Mouse (Mus musculus) intestine, postnatal 0 days (tissue): ENCODE data around the gene Fndc10. TPM values are rescaled to one million over a fixed set of nuclear protein-coding genes. Genes with fewer than 3 reads are reported as not detected.
"Not testable (repeated sequence)": the region's sequence is repeated elsewhere in the genome, so short reads cannot be mapped to it uniquely, and the experiment has no call there.

Experiments
- ATAC-seq: fragments of 200-750 bp; cut with Nextera tagmentation; 2 replicates; pipeline ENCODE4 v1.8.0; 2017; ENCODE audit warnings: mild to moderate bottlenecking, moderate TSS enrichment, moderate library complexity
- H3K27ac ChIP-seq: fragments of 300-500 bp; sonication (generic); 2 replicates; pipeline ENCODE4 v1.5.1; 2014; ENCODE audit warnings: mild to moderate bottlenecking, low read depth, low read length, moderate library complexity
- H3K27me3 ChIP-seq: fragments of 300-500 bp; sonication (generic); replicated peaks from 2 replicates; pipeline ENCODE4 v1.6.1; 2014; ENCODE audit warnings: low read length, mixed read lengths; ENCODE audit not compliant: control insufficient read depth, insufficient read depth
- H3K36me3 ChIP-seq: fragments of 300-500 bp; sonication (generic); 2 replicates; pipeline ENCODE4 v1.6.1; 2014; ENCODE audit warnings: mild to moderate bottlenecking, moderate library complexity; ENCODE audit not compliant: control insufficient read depth, insufficient read depth
- H3K4me1 ChIP-seq: fragments of 300-500 bp; sonication (generic); replicated peaks from 2 replicates; pipeline ENCODE4 v1.6.1; 2014; ENCODE audit warnings: antibody characterized with exemption, low read length, mixed read lengths; ENCODE audit not compliant: control insufficient read depth, insufficient read depth
- H3K4me2 ChIP-seq: fragments of 300-500 bp; sonication (generic); replicated peaks from 2 replicates; pipeline ENCODE4 v1.6.1; 2014; ENCODE audit warnings: low read depth, mild to moderate bottlenecking, moderate library complexity
- H3K4me3 ChIP-seq: fragments of 300-500 bp; sonication (generic); 2 replicates; pipeline ENCODE4 v1.5.1; 2014; ENCODE audit warnings: low read depth, low read length
- H3K9ac ChIP-seq: fragments of 300-500 bp; sonication (generic); 2 replicates; pipeline ENCODE4 v1.6.1; 2014; ENCODE audit warnings: mild to moderate bottlenecking, low read depth, low read length
- H3K9me3 ChIP-seq: fragments of 300-500 bp; sonication (generic); 2 replicates; pipeline ENCODE4 v1.6.1; 2016; ENCODE audit warnings: mixed run types; ENCODE audit not compliant: control insufficient read depth
- CTCF ChIP-seq: sonication (generic); IDR thresholded peaks from 2 replicates; pipeline ENCODE4 v1.5.1; 2016; ENCODE audit warnings: low read depth, mild to moderate bottlenecking, control low read depth, antibody characterized with exemption, moderate library complexity
- WGBS: fragments of 180-500 bp; shearing (Covaris S2); extraction: QIAGEN DNeasy Blood & Tissue Kit; methylation state at CpG from one replicate; pipeline ENCODE4 v1.1.7; 2014; 5-methylcytosine and 5-hydroxymethylcytosine counted together
- polyA plus RNA-seq: library from polyadenylated mRNA; unstranded; fragments of >200 nt; fragmentation: Nextera tagmentation; extraction: Ambion mirVana; gene quantifications from 2 replicates; pipeline ENCODE4 v1.2.1, GENCODE M21; 2015

Gene Fndc10
- polyA plus RNA-seq, 1 experiment from 2014 or later = 5.5 TPM

GRCm38 (mm10) chr4:155660641-155661040 is 33.5 kb upstream of the Fndc10 start:
- no peaks in the 10 kb centered on the region for H3K27me3 ChIP-seq
- no peak overlapping the region for H3K4me2 ChIP-seq
- H3K4me3 ChIP-seq = no peak overlapping the region
- no peak overlapping the region for H3K27ac ChIP-seq
- 51% methylated on average over 12 of the region's 12 CpGs for WGBS
- no peak overlapping the region for H3K9ac ChIP-seq
- H3K4me1 ChIP-seq = no peaks in the 10 kb centered on the region
- ATAC-seq = peak; percentile 65
- no peak for TF ChIP-seq CTCF
- H3K36me3 ChIP-seq = peaks cover 58% of the 10 kb centered on the region; the same call in 1 of the 2 replicates
- H3K9me3 ChIP-seq = no peaks in the 10 kb centered on the region

- no peaks in the 10 kb centered on the region for H3K27me3 ChIP-seq
- no peak for ATAC-seq
- no peak overlapping the region for H3K4me2 ChIP-seq
- H3K9me3 ChIP-seq = no peaks in the 10 kb centered on the region
- peaks cover 19% of the 10 kb centered on the region; the same call in 1 of the 2 replicates for H3K36me3 ChIP-seq
- H3K4me1 ChIP-seq = 0 out of 2 replicates have a peak, but pooled peaks cover 5% of the 10 kb centered on the region
- H3K4me3 ChIP-seq = no peak overlapping the region
- TF ChIP-seq CTCF = no peak
- H3K27ac ChIP-seq = no peak overlapping the region
- no peak overlapping the region for H3K9ac ChIP-seq
Measured at GRCm38 (mm10) chr4:155666903-155667302, 27.2 kb upstream of the Fndc10 start.

GRCm38 (mm10) chr4:155668689-155669597 is 25.2 kb upstream of the Fndc10 start, which contains the start of gene Mib2:
Mib2 (minus strand) TSS chr4:155669198.
- WGBS = under 1% methylated on average over 73 of the region's 73 CpGs
- Histone ChIP-seq H3K9me3 (no peaks in the 10 kb centered on the region), H3K27me3 (no peaks in the 10 kb centered on the region), H3K4me2 (peak within 1 kb of the TSS; percentile 93), H3K9ac (peak within 1 kb of the TSS; percentile 75), H3K27ac (peak within 1 kb of the TSS; percentile 70), H3K36me3 (peaks cover 6% of the 10 kb centered on the region; the same call in 1 of the 2 replicates), H3K4me3 (peak within 1 kb of the TSS; percentile 89), H3K4me1 (0 out of 2 replicates have a peak, but pooled peaks cover 5% of the 10 kb centered on the region)
- TF ChIP-seq CTCF = no peak
- ATAC-seq = peak; percentile 96

GRCm38 (mm10) chr4:155669598-155670075 is 24.5 kb upstream of the Fndc10 start:
- peak overlapping the region; percentile 89 for H3K4me3 ChIP-seq
- peaks cover 2% of the 10 kb centered on the region; the same call in 1 of the 2 replicates for H3K36me3 ChIP-seq
- WGBS = 2% methylated on average over 8 of the region's 8 CpGs
- no peak for TF ChIP-seq CTCF
- H3K27me3 ChIP-seq = no peaks in the 10 kb centered on the region
- 0 out of 2 replicates have a peak, but pooled peaks cover 5% of the 10 kb centered on the region for H3K4me1 ChIP-seq
- peak overlapping the region; percentile 70; the same call in 1 of the 2 replicates for H3K27ac ChIP-seq
- H3K4me2 ChIP-seq = peak overlapping the region; percentile 93
- H3K9ac ChIP-seq = no peak overlapping the region
- peak; percentile 42; the same call in 1 of the 2 replicates for ATAC-seq
- H3K9me3 ChIP-seq = no peaks in the 10 kb centered on the region

- not testable (repeated sequence) for H3K4me2 ChIP-seq, H3K4me3 ChIP-seq, H3K9ac ChIP-seq
Measured at GRCm38 (mm10) chr4:155670236-155670635, 23.9 kb upstream of the Fndc10 start.

GRCm38 (mm10) chr4:155672082-155672481 is 22.1 kb upstream of the Fndc10 start:
- Histone ChIP-seq H3K4me3 (no peak overlapping the region), H3K9ac (no peak overlapping the region), H3K4me1 (0 out of 2 replicates have a peak, but pooled peaks cover 5% of the 10 kb centered on the region), H3K4me2 (no peak overlapping the region), H3K27ac (no peak overlapping the region), H3K27me3 (no peaks in the 10 kb centered on the region), H3K9me3 (no peaks in the 10 kb centered on the region), H3K36me3 (no peaks in the 10 kb centered on the region)
- no peak for TF ChIP-seq CTCF
- ATAC-seq = no peak
- WGBS = 81% methylated on average over 2 of the region's 2 CpGs

More at GRCm38 (mm10) chr4:155670236-155670635, 23.9 kb upstream of the Fndc10 start:
- H3K36me3 ChIP-seq, H3K27me3 ChIP-seq, H3K9me3 ChIP-seq, H3K4me1 ChIP-seq: not testable (repeated sequence)
- ATAC-seq = peak; percentile 25
- 57% methylated on average over 4 of the region's 4 CpGs for WGBS
- H3K27ac ChIP-seq = peak overlapping the region; percentile 6
